Mouse (Mus musculus): Measurements from ENCODE around the gene Rundc3a. TPM values are rescaled to one million over a fixed set of nuclear protein-coding genes. Genes with fewer than 3 reads are reported as not detected.
"Not testable (repeated sequence)": the region's sequence is repeated elsewhere in the genome, so short reads cannot be mapped to it uniquely, and the experiment has no call there.

Rundc3a gene
- polyA plus RNA-seq, 1 experiment from 2014 or later = 160 TPM

- peak overlapping the region; percentile 91 for H3K4me3 ChIP-seq
- no peaks in the 10 kb centered on the region for H3K27me3 ChIP-seq (replicated peaks)
- H3K9ac ChIP-seq = no peak overlapping the region
- H3K36me3 ChIP-seq (replicated peaks) = no peaks in the 10 kb centered on the region
- 48% methylated on average over 15 of the region's 15 CpGs for WGBS
- H3K9me3 ChIP-seq = no peaks in the 10 kb centered on the region
- peak overlapping the region; percentile 83 for H3K4me2 ChIP-seq
- ATAC-seq (replicated peaks) = no peak
- H3K27ac ChIP-seq = peak overlapping the region; percentile 86
- H3K4me1 ChIP-seq = peaks cover 42% of the 10 kb centered on the region
Measured at GRCm38 (mm10) chr11:102408888-102409794, 15.9 kb downstream of the Rundc3a start.

- WGBS = 81% methylated on average over 3 of the region's 3 CpGs
- Histone ChIP-seq H3K27ac (no peak overlapping the region), H3K27me3 (replicated peaks) (no peaks in the 10 kb centered on the region), H3K36me3 (replicated peaks) (no peaks in the 10 kb centered on the region), H3K9ac (no peak overlapping the region), H3K4me1 (peaks cover 35% of the 10 kb centered on the region), H3K9me3 (no peaks in the 10 kb centered on the region), H3K4me3 (no peak overlapping the region), H3K4me2 (no peak overlapping the region)
- ATAC-seq (replicated peaks) = no peak
Measured at GRCm38 (mm10) chr11:102409795-102410330, 16.7 kb downstream of the Rundc3a start.

- not testable (repeated sequence) for H3K4me3 ChIP-seq; ATAC-seq (replicated peaks); H3K4me2 ChIP-seq; H3K27ac ChIP-seq; H3K9me3 ChIP-seq; H3K9ac ChIP-seq; H3K36me3 ChIP-seq (replicated peaks); H3K27me3 ChIP-seq (replicated peaks)
- H3K4me1 ChIP-seq = peaks cover 31% of the 10 kb centered on the region
- 92% methylated on average over 3 of the region's 3 CpGs for WGBS
Measured at GRCm38 (mm10) chr11:102410345-102410744, 17.1 kb downstream of the Rundc3a start.

GRCm38 (mm10) chr11:102411061-102411460 is 17.9 kb downstream of the Rundc3a start:
- no peak overlapping the region for H3K9ac ChIP-seq
- H3K4me3 ChIP-seq = no peak overlapping the region
- H3K27me3 ChIP-seq (replicated peaks) = no peaks in the 10 kb centered on the region
- peaks cover 23% of the 10 kb centered on the region for H3K4me1 ChIP-seq
- H3K36me3 ChIP-seq (replicated peaks) = no peaks in the 10 kb centered on the region
- no peak overlapping the region for H3K27ac ChIP-seq
- 82% methylated on average over 3 of the region's 3 CpGs for WGBS
- no peak for ATAC-seq (replicated peaks)
- H3K9me3 ChIP-seq = no peaks in the 10 kb centered on the region
- H3K4me2 ChIP-seq = no peak overlapping the region

- Histone ChIP-seq H3K27me3 (replicated peaks) (no peaks in the 10 kb centered on the region), H3K27ac (no peak overlapping the region), H3K36me3 (replicated peaks) (no peaks in the 10 kb centered on the region), H3K4me1 (peaks cover 17% of the 10 kb centered on the region), H3K9ac (no peak overlapping the region), H3K4me2 (no peak overlapping the region), H3K4me3 (no peak overlapping the region), H3K9me3 (no peaks in the 10 kb centered on the region)
- no peak for ATAC-seq (replicated peaks)
- 6% methylated on average over 11 of the region's 11 CpGs for WGBS
Measured at GRCm38 (mm10) chr11:102411704-102412103, 18.5 kb downstream of the Rundc3a start.

GRCm38 (mm10) chr11:102413059-102413458 is 19.9 kb downstream of the Rundc3a start:
- whole genome bisulfite sequencing = 78% methylated on average over 8 of the region's 8 CpGs
- Histone ChIP-seq H3K27ac (no peak overlapping the region), H3K4me2 (no peak overlapping the region), H3K9ac (no peak overlapping the region), H3K9me3 (no peaks in the 10 kb centered on the region), H3K4me1 (peaks cover 8% of the 10 kb centered on the region), H3K27me3 (replicated peaks) (no peaks in the 10 kb centered on the region), H3K4me3 (no peak overlapping the region), H3K36me3 (replicated peaks) (no peaks in the 10 kb centered on the region)
- ATAC-seq (replicated peaks) = no peak

GRCm38 (mm10) chr11:102415034-102415802 is 22.0 kb downstream of the Rundc3a start:
- H3K4me3 ChIP-seq = no peak overlapping the region
- H3K27me3 ChIP-seq (replicated peaks) = no peaks in the 10 kb centered on the region
- ATAC-seq (replicated peaks) = no peak
- H3K4me2 ChIP-seq = no peak overlapping the region
- H3K27ac ChIP-seq = no peak overlapping the region
- no peak overlapping the region for H3K9ac ChIP-seq
- no peaks in the 10 kb centered on the region for H3K36me3 ChIP-seq (replicated peaks)
- 70% methylated on average over 10 of the region's 10 CpGs for WGBS
- H3K4me1 ChIP-seq = no peaks in the 10 kb centered on the region
- no peaks in the 10 kb centered on the region for H3K9me3 ChIP-seq

GRCm38 (mm10) chr11:102417160-102417559 is 24.0 kb downstream of the Rundc3a start:
- H3K9me3 ChIP-seq = no peaks in the 10 kb centered on the region
- no peak for ATAC-seq (replicated peaks)

GRCm38 (mm10) chr11:102418887-102419286 is 25.7 kb downstream of the Rundc3a start:
- Histone ChIP-seq H3K4me3 (no peak overlapping the region), H3K9me3 (no peaks in the 10 kb centered on the region), H3K36me3 (replicated peaks) (no peaks in the 10 kb centered on the region), H3K9ac (no peak overlapping the region), H3K4me2 (no peak overlapping the region), H3K4me1 (no peaks in the 10 kb centered on the region), H3K27ac (no peak overlapping the region), H3K27me3 (replicated peaks) (no peaks in the 10 kb centered on the region)
- no peak for ATAC-seq (replicated peaks)

More at GRCm38 (mm10) chr11:102417160-102417559, 24.0 kb downstream of the Rundc3a start:
- no peak overlapping the region for H3K9ac ChIP-seq
- WGBS = 91% methylated on average over 1 of the region's 1 CpGs
- no peaks in the 10 kb centered on the region for H3K36me3 ChIP-seq (replicated peaks)
- H3K4me1 ChIP-seq = no peaks in the 10 kb centered on the region
- H3K4me3 ChIP-seq = no peak overlapping the region
- no peaks in the 10 kb centered on the region for H3K27me3 ChIP-seq (replicated peaks)
- H3K4me2 ChIP-seq = no peak overlapping the region
- no peak overlapping the region for H3K27ac ChIP-seq

- Histone ChIP-seq H3K27ac (no peak overlapping the region), H3K9ac (no peak overlapping the region), H3K4me1 (no peaks in the 10 kb centered on the region), H3K4me3 (no peak overlapping the region), H3K4me2 (no peak overlapping the region), H3K36me3 (replicated peaks) (no peaks in the 10 kb centered on the region), H3K9me3 (no peaks in the 10 kb centered on the region), H3K27me3 (replicated peaks) (no peaks in the 10 kb centered on the region)
- no peak for ATAC-seq (replicated peaks)
- WGBS = 64% methylated on average over 8 of the region's 8 CpGs
Measured at GRCm38 (mm10) chr11:102421559-102421958, 28.4 kb downstream of the Rundc3a start.

- Histone ChIP-seq H3K36me3 (replicated peaks) (no peaks in the 10 kb centered on the region), H3K4me2 (no peak overlapping the region), H3K9ac (no peak overlapping the region), H3K27ac (no peak overlapping the region), H3K27me3 (replicated peaks) (no peaks in the 10 kb centered on the region), H3K4me1 (peaks cover 5% of the 10 kb centered on the region), H3K9me3 (no peaks in the 10 kb centered on the region), H3K4me3 (no peak overlapping the region)
- ATAC-seq (replicated peaks) = no peak
- WGBS = 82% methylated on average over 6 of the region's 6 CpGs
Measured at GRCm38 (mm10) chr11:102424666-102425065, 31.5 kb downstream of the Rundc3a start.

GRCm38 (mm10) chr11:102425555-102426316 is 32.5 kb downstream of the Rundc3a start:
- Histone ChIP-seq H3K9ac (no peak overlapping the region), H3K36me3 (replicated peaks) (no peaks in the 10 kb centered on the region), H3K4me1 (peaks cover 12% of the 10 kb centered on the region), H3K27me3 (replicated peaks) (no peaks in the 10 kb centered on the region), H3K9me3 (no peaks in the 10 kb centered on the region), H3K4me2 (no peak overlapping the region), H3K27ac (no peak overlapping the region), H3K4me3 (no peak overlapping the region)
- ATAC-seq (replicated peaks) = no peak
- WGBS = 87% methylated on average over 8 of the region's 8 CpGs

All from midbrain, embryonic 15.5 days (tissue).